Mouse (Mus musculus) thymus, postnatal 10 days (tissue): ENCODE measurements at regions not wholly inside any gene's neighbourhood (a gene's known extent, or its start where the extent isn't known, plus 50 kb on each side); places are given as distances from the start of the nearest gene placed in this dataset.

Experiments used
- DNase-seq, 2 experiments: peaks; one replicate each; pipeline ENCODE4 v3.0.0; 2021; ENCODE audit warnings: low spot score in 2 of 2

DNA sequence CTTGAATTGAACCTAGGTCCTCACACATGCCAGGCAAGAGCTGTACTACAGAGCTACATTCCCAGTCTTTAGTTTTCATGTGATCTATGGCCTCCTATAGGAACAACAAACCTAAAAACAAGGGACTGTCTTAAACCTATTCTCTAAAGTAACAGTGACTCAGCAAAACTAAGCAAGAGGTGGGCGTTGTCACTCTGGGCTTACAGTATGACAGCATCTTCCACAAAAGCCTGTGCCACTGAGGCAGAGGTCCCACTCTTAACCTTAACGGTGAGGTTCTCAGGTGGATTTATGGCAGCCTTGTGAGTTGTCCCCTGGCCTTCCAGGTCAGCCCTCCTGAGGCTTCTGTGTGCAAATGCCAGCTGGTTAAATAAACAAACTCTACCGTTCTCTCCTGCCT is 82.5 kb upstream of the Irx3 start:
- DNase-seq = no peak

DNA sequence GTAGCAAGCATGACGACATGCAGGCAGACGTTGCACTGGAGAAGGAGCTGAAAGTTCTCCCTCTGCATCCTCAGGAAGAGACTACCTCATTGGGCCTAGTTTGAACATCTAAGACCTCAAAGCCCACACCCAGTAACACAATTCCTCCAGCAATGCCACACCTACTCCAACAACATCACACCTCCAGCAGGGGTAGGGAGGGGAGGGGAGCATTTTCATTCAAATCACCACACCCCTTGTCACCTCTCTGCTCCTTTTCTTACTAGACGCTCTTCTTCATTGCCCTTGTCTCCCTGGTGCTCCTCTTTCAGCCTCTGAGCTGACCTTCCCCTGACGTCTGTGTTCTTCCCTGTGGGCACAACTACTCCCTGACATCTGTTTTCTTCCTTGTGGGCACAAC is 81.1 kb upstream of the Irx3 start:
- DNase-seq = no peak

GRCm38 (mm10) chr8:91878886-91879285 is 77.0 kb upstream of the Irx3 start:
- DNase-seq = no peak

GRCm38 (mm10) chr8:91876161-91876560 is 74.3 kb upstream of the Irx3 start:
- no peak for DNase-seq

- no peak for DNase-seq
Measured at GRCm38 (mm10) chr8:91873232-91873631, 71.4 kb upstream of the Irx3 start.

DNA sequence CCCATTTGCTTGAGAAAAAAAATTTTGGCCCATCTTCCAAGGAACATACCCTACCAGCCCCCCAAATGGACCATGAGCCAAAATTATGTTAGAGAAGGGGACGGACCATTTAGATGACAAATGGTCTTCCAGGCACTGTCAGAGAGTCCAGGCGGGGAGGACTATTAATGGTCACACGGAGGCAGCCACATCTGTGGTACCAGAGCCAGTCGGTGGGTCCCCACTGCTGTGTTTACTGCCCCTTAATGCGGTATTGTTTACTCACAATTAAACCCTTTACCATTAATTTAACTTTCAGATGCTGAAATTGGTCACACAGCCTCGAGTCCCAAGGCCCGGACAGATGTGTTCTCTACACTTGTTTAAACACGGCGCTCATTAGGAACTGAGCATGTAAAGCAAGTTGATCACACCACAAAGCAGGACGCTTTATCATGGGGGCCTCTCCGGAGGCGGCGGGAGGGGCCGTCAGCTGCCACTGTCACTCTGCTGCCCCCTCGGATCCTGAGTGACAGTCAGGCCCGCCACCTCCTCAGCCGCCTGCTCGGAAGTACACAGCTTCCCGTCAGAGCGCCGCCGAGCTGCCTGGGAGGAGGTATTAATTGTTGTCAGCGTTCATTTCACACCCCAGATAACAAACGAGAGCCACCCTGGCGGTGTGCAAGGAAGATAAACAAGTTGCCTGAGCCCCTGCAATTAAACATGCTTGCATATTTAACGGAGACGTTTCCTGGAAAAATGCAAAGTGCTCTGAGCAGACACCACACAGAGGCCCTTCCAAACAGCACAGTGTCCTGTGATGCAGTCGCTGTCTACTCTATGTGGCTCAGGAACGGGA is 70.6 kb upstream of the Irx3 start:
- DNase-seq = no peak

DNA sequence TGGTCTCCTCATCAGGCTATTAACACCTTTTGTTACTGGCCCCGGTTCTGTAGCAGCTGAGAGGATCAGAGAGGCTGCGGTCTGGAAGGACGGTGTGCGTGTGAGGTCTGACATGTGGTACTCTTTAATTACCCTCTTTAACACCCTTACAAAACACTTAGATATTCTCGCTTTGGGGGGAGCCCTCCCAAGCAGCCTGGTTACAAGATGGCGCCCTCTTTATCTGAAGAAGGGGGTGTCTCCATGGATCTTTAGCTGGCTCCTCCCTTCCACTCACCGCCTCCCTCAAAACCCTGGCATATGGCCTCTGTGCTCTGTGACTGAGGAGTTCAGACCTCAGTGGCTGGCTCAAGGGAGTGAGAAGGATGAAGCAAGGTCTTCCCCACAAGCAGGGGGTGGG is 65.2 kb upstream of the Irx3 start:
- no peak for DNase-seq

GRCm38 (mm10) chr8:91866076-91866475 is 64.2 kb upstream of the Irx3 start:
- DNase-seq = no peak

DNA sequence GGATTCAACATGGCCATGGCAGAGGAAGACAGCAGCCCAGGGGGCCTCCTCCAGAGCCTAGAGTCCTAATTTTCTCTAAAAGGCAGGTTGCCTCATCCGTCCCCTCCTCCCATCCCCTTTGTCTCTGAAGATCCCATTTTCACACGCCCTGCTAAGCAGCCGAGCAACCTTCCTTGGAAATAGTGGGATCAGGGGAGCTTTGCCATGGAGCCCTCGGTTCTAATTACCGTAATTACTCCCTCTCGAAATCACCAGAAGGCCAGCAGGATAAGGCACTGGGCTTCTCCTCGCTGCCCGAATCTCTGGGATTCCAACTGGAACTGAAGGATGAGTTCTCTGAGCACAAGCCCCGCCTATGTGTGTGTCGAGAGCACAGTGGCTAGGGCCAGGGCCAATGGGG is 63.5 kb upstream of the Irx3 start:
- DNase-seq = no peak

DNA sequence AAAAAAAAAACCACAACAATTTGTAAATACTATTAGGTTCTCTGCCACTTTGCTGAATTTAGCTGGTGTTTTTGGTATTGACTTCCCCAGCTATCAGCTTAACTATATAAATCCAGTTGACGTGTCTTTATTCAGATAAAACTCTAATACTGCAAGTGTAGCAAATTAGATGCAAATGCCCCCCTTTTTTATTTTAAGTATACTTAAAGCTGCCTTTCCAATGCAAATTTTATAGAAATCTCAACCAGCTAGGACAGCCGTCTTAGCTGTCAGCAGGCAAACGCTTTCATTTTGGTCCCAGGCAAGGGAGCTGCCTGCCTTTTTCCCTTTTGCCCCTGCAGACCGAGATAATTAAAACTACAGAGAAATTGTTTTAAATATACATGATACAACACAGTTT is 61.6 kb upstream of the Irx3 start:
- no peak for DNase-seq

- DNase-seq = no peak
Measured at GRCm38 (mm10) chr8:91855881-91856280, 54.0 kb upstream of the Irx3 start.

DNA sequence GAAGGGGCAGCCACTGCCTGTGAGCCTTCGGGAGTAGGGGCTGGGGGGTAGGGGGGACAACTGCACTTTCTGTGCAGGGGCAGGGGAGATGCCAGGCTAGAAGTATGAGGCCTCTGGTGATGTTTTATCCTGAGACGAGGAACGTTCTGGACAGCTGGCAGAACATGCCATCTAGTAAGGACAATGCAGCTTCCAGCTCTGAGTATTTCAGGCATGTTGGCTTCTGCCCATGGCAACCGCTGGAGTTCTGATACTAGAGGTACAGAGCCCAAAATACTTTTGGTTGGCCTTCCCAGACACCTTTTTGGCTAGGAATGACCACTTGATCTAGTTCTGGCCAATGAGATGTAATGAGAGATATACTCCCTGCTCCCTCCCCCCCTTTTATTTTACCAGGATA is 52.5 kb upstream of the Irx3 start:
- no peak for DNase-seq

GRCm38 (mm10) chr8:91853803-91854202 is 51.9 kb upstream of the Irx3 start:
- no peak for DNase-seq

DNA sequence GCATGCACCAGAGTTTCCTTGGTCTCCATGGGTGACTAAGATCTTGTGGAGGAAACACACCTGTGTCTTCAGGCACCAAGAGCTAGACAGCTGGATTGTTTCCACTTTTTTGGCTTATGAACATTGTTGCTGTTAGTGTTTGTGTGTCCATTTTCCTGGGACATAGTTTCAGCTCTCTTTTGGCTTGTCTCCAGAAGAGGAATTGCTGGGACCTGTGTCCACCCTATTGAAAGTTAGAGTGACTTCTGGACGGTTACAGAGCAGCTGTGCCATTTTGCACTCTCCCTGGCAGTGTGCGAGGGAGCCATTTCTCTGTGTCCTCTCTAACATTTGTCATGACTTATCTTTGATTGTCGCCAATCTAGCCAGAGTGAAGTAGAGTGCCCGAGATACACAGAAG is 51.5 kb upstream of the Irx3 start:
- DNase-seq = no peak
